Mouse (Mus musculus): Measurements from ENCODE around the gene Cox4i1.

DNA sequence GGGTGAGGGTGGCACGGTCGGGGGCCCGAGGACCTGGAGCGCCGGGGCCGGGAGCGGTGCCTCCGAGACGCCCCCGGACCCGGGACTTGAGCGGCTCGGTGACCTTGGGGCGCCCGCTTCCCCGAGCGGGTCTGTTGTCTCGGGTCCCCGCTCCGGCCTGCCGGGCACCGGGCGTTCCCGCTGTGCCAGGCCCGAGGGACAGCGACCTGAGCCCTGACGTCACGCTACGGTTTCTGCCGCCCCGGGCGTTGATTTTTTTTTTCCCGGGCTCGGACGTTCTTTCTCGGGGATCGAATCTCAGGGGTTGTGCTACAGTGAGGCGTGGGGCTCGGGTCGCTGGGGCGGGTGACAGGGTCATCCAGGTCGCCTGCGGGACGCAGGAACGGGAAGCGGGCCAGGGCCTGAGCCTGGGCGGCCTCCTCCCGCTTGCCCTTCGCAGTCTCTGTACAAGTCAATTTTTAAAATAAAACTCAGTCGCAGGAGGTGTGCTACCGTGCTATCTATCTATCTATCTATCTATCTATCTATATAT, 418 bp downstream of the Cox4i1 start, which contains the start of gene Emc8:
- TF ChIP-seq POLR2A (IDR thresholded peaks at IDR 0.05; ENCODE audit: extremely low read depth, insufficient read depth, low read length): no peak
- no peak for TF ChIP-seq CTCF (IDR thresholded peaks at IDR 0.05; ENCODE audit: low read depth, low read length)
